Mouse (Mus musculus) frontal cortex, postnatal 25 days (tissue): ENCODE data around the gene Ubr1.
"Not testable (repeated sequence)": the region's sequence is repeated elsewhere in the genome, so short reads cannot be mapped to it uniquely, and the experiment has no call there.

Source experiments
- DNase-seq, 2 experiments: peaks; one replicate each; pipeline ENCODE4 v3.0.0; 2022; ENCODE audit warnings: low spot score in 2 of 2

The Ubr1 gene

DNA sequence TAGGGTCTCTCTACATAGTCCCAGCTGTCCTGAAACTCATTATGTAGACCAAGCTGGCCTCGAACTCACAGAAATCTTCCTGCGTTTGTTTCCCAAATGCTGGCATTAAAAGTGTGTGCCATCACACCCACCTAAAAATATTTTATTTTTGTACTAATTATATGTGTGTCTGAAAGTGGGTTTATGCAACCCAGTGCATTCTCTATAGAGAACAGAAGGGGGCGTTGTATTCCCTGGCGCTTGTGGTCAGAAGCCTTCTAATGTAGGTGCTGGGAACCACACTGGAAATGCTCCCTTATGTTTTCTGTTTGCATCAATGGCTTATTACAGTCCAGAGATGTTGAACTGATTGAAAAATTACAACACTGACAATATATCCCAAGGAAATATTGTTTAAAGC, 5.8 kb upstream of the Ubr1 start:
- no peak for DNase-seq

DNA sequence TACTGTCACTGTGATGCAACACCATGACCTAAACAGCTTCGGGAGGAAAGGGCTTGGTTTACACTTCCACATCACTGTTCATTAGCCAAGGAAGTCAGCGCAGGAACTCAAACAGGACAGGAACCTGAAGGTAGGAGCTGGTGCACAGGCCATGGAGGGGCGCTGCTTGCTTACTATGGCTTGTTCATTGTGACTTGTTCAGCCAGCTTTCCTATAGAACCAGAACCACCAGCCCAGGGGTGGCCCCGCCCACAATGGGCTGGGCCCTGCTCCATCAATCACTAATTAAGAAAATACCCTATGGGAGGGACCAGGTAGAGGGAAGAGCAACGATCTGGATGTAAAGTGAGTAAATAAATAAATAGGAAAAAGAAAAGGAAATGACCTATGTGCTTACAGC, 2.4 kb upstream of the Ubr1 start:
- no peak for DNase-seq

DNA sequence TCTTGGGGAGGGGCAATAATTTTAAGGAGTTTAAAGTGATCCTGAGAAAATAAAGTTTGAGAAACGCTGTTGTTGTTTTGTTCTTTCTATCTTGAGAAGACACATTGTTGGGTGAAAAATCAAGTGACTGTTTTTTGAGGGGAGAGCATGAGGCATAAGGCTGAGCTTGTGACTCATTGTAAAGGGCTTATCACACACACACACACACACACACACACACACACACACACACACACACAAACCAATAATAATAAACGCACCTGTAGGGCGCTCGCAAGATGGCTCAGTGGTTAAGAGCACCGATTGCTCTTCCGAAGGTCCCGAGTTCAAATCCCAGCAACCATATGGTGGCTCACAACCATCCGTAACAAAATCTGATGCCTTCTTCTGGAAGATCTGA, 1.7 kb upstream of the Ubr1 start:
- DNase-seq, result not testable (repeated sequence)

DNA sequence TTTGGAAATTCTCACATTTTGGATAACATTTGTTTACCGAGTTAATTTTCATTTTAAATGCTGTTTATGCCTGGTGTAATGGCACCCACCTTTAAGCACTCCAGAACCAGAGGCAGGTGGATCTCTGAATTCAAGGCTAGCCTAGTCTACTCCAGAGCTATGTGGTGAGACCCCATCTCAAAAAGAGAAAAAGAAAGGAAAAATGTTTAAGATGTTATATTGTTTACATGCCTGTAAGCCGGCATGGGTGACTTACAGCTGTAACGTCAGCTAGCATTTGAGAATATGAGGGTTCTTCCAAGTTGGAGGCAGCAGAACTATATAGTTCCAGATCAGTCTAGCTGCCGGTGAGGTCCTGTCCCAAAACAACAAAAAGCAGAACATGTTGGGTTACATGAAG, 1.3 kb upstream of the Ubr1 start:
- DNase-seq, result no peak

DNA sequence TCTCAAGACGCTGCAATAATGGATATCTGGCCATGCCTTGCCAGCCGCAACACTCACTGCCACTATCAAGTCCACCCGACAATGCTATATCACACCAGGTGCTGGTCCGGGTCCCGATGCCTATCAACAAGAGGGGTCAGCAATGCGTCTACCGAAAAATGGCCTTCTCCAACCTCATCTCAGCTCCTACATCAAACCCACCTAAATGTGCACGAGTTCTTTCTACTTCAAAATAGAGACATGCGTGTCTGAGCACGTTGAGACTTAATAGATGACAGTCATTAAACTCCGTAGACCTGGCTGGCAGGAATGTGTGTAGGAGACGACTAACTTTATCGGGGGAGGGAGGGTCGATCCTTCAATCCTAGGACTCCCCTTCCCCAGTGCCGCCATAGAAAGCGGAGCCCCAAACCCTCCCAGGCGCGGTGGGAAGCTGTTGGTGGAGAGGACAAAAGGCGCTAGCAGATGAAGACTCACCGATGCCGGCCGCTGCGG, 423 bp downstream of the Ubr1 start:
- DNase-seq, result no peak

DNA sequence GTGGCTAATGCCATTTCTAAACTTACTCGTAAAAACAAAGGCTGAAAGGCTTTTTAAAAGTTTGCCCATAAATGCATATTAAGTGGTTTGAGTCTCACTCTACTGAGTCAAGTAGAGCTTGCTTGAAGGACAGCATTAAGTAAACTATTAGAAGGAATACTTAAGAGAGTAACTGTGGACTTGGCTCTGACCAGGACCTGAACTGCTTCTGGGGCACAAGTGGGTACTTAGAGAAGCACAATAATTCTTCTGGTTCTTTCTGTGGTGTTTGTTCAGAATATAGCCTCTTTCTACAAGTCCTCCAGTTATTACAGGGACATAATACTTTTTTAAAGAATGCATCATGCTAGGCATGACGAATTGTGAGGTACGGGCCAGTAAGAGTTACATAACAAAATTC, 5.0 kb downstream of the Ubr1 start:
- DNase-seq, result no peak

DNA sequence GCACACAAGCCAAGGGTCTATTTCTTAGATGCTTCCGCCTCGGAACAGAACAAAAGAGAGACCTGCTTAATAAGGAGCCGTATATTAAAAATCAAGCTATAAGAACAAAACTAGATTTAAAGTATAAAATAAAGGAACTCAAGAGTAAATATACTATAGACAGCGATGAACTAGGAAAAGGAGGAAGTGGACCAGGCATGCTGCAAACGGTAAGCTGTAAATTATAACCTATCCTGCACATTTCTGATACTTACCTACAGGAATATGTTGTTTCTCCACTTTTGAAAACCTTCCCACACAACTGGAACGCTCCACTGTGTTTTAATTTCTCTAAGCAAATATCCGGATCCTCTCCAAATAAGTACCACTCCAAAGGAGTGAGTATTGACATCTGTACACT, 7.4 kb downstream of the Ubr1 start:
- DNase-seq, result no peak

DNA sequence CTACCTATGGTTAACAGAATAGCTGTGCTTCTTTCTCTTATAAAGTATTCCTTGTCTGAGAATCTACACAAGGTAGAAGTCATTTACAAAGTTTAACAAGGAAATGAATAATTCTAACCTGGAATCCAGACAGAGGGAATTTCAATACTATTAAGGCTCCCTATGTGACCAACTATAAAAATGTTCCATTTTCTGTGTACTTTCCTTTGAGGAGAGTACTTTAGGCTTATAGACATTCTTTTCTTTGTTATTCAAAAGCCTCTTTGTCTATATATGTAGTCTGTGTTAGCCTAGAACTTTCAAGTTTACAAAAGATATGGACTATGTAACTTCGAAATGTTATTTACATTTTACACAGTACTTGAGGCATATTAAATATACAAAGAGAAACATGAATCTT, 10.3 kb downstream of the Ubr1 start:
- no peak for DNase-seq

DNA sequence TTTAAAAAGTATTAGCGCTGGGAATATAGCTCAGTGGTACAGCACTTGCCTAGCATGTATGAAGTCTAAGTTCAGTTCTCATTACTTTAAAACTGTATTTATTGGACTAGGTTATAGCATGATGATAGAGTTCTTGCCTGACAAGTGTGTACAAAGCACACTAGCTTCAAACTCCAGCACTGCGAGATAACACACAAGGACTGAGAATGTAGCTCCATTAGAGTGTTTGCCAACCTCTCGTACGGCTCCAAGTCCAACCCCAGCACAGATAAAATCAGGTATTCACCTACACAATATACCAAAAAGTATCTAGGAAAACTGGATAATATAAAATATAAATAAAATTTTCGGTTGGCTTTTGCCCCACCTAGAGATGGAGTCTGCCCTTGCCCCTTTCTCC, 10.7 kb downstream of the Ubr1 start:
- no peak for DNase-seq

DNA sequence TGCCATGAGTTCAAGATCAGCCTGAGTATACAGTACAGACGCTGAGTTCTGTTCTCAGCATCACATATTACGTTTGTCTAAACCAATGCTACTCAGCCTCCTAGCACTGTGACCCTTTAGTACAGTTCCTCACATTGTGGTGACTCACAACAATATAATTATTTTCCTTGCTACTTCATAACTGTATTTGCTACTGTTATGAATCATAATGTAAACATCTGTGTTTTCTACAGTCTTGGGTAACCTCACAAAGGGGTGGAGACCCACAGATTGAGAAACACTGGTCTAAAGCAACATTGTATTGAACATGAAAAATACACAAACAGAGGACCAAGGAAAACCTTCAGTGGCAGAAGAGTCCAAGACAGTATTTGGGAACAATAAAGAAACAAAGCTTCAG, 11.2 kb downstream of the Ubr1 start:
- no peak for DNase-seq

DNA sequence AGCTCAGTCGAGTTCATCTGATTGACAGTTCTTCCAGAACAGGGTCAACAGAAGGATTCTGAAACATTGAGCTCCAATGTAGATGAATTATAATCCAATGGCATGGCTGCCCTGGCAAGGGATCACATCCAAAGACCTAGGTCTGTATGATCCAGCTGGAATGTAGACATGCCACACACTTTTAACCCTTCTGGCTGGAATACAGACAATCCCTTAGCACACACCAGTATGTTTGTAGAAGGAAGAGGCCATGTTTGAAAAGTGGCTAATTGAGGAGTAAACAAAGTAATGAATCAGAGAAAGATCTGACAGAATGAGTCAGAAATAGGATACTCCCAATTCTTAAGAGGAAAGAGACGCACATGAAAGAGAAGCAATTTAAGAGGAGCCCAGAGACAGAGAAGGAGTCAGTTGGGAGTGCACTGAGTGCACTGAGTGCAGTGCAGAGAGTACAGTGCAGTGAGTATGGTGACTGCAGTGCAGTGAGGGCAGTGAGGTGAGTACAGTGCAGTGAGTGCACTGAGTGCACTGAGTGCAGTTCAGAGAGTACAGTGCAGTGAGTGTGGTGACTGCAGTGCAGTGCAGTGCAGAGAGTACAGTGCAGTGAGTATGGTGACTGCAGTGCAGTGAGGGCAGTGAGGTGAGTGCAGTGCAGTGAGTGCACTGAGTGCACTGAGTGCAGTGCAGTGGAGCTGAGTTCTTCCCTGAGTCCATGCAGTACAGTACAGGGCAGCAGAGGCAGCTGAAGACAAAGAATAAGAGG, 18.2 kb downstream of the Ubr1 start:
- DNase-seq, result no peak

DNA sequence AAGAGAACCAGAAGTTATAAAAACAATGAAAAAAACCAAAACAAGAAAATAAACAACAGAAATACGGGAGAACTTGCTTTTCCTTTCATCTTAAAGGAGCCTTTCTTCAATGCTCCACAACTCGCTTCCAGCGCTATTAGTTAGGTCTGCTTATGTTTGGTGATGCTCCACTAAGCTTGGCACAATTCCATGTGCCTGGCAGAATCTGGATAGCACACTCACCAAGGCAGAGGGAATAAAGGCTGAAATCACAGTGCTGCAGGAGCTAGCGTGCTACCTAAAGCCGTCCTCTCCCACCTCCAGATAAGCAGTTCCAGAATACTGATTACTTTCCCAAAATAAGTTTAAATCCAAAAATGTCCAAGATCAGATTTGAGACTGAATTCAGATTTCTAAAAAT, 19.3 kb downstream of the Ubr1 start:
- DNase-seq, result no peak

DNA sequence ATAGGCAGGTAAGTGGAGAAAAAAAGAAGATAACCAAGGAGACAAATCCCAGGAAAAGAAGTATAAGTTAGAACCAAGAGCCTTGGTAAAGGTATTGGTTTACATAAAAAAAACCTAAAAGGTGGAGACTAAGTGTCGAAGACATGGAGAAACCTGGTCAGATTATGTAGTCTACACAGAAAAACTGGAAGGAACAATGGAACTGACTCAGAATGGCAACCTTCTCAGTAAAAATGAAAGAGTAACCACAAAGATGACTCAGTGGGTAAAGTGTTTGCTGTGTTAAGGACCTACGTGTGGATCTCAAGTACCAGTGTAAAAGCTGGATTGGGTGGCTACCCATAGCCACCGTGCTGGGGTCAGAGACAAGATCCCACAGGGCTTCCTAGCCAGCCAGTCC, 37.5 kb downstream of the Ubr1 start:
- no peak for DNase-seq

DNA sequence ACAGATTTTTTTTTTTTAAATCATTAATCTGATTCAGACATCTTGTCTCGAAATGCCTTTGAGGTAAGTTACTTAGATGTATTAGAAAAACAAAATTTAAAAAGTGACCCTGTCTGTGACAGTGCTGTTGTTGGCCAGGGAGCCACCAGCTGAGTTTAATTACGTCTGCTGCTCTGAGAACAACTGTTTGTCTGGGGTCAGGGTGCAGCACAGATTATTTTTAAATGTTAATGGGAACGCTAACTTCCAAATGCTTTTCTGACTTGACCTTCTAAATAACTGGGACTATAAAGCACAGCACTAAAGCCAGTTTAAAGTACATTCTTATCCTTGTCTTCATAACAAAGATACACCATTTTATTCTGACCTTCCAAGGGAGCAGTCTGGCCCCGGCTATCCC, 61.0 kb downstream of the Ubr1 start:
- DNase-seq, result no peak

DNA sequence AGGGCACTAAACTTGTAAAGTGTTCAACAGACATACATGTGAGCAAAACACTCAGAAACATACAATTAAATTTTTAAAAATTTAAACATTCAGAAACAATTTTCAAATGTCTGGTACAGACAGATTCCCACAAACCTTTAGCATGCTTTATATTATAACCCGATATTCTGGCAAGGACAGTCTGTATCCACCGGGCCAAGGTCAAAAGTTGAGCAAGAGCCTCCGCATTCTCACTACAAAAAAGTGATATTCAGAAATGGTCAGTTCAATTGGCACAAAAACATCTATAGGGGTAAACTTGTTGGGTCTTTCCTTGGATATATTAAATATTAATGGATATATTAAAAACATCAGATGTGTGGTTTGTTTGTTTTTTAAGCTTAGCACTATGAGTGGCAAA, 74.2 kb downstream of the Ubr1 start:
- DNase-seq, result no peak

DNA sequence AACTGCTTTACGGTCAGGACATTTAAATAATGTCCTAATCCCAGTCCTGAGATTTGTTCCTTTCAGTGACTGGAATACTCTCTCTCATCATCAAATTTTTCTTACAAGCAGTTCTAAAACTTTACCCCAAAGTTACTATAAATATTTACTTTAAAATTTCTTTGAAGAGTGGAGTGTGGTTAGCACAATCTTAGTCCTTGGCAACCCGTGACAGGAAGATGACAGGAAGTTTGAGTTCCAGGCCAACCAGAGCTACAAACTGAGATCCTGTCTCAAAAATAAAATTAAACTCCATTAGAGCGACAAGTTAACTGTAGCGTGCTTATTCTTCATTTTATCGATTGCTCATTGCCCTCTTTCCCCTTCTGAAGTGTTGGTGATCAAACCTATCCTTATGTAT, 82.9 kb downstream of the Ubr1 start:
- DNase-seq, result no peak

DNA sequence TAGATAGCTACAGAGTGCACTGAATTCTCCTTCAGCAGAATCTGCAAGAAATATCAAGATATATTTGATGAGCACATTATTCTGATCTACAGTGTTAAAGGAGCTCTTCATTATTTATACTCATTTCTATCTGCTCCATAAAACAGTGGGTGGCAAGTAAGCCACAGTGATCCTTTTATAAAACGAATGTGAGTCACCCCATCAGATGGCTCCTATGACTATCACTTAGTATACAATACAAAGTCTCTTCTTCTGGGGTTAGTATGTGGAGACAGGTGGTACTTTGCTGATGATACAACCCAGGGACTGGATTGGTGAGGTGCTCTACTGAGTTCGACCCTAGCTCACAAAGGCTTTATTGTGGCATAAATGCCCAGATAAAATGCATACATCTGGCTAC, 97.3 kb downstream of the Ubr1 start:
- DNase-seq, result no peak

DNA sequence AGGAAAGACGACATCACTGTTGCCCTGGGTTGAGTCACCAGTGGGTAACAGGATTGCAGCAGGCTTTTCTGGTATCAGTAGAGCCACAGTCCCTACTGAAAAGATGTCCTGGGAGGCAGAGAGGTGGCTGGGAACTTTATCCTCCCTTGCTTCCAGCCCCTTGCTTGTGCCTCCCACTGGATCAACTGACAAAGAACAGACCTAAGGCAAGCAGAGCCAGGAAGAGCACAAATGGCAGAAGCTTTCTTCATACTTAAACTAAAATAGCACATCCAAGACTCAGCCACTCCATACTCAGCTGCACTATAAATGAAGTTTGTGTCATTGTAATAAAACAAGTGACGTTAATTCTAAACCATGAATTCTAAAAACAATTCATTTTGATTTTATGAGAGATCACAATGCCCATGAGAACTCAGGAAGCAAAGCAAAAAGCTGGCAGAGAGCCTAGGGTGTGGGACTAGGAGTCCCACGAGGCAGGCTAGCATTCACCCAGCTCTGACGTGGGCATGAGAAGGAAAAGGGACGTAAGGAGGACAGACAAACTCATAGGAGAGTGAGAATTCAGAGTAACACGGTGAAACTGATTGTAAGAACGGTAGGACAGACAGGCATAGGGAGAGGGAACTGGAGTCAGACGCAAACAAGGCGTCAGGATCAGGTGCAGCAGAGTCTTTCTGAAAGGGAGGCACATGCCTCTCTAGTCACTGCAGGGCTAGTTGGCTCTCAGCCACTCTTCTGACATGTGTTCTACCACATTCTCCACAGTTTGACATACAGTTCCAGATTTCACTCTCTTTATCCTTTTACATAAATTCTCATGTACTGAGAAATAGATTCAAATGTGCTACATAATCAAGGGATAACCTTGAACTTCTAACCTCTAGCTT, 98.8 kb downstream of the Ubr1 start:
- no peak for DNase-seq

DNA sequence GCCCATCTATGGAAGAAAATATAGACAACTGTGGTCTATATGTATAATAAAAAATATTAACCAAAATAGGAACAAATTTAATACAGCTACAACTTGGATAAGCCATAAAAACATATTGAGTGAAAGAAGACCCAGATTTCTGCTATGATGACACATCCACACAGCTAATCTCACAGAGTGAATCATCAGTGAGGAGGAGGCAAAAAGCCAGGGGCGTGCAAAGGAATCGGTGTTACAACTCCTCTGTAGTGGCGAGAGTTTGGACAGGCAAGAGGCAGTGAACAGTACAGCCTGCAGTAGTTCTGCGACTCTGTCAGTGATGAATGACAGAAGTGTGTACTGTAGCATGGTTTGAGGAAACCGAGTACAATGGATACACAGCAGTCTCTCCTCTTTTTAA, 103.2 kb downstream of the Ubr1 start:
- DNase-seq, result no peak

DNA sequence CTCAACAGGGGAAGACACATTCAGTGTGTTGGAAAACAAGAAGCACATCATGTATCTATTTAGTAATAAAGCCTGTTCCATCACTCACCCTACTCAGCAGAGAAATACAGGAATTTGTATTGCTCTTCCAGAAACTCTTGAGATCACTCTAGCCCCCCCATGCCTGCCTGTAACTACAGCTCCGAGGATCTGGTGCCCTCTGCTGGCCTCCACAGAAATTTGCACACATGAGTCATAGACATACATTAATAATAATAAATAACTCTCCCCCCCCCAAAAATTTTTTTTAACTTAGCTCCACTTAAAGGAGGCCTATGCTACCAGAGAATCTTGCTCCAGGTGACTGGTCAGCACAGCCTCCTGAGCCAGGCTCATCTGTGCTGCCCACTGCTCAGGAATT, 104.0 kb downstream of the Ubr1 start:
- DNase-seq, result no peak

DNA sequence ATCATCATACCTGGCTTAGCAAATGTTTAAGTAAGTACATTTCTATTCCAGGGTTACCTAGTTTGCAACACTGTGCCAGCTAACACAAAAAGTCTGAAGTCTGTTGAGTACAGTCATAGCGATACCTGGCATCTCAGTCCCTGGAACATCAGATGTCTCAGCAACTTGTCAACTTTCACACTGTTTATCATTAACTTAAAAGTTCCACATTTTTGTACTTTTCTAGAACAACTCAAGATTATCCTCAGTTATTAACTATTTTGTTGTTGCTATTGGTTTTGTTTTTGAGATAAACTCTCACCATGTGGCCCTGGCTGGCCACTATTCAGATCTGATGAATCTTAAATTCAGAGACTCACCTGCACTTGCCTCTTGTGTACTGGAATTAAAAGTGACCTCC, 107.1 kb downstream of the Ubr1 start:
- DNase-seq, result no peak

DNA sequence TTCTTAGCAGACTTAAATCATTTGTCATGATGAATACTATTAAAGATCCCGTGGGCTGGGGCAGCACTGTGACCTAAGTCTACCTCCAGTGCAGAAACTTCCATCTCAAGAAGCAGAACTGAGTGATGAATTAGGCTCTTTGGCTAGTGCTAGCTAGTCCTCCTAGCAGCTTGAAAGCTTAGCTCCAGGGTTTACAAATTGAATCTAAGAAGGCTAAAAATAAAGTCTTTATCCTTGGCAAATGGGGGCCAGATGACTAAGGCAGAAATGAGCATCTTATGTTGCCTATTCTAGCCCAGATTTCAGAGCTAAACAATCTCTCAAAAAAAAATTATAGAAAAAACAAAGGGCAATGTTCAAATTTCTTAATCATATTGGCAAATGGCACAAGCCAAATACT, 109.8 kb downstream of the Ubr1 start:
- no peak for DNase-seq

DNA sequence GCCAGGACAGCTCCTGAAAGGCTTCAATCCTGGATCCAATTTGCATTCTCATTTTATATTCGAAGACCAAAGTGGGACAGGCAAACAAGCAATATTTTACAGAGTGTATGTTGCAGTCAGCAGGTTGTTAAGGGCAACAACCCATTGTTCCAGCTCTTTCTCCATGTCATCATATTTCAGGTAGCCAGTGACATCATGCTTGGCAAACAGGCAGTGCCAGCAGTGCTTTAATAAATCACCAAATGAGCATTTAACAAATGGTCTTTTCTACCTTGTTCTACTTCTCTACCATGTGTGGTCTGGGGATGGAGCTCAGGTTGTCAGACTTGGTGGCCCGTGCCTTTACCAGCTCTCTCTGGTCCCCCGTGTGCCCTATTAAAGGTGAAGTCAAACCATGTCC, 112.4 kb downstream of the Ubr1 start:
- no peak for DNase-seq
